Mouse (Mus musculus) CH12.LX (cell line): Measurements from ENCODE around the gene Dnah7b.
"Not testable (repeated sequence)": the region's sequence is repeated elsewhere in the genome, so short reads cannot be mapped to it uniquely, and the experiment has no call there.

Experiments used
- CTCF ChIP-seq, 2 experiments: IDR thresholded peaks in 1 of 2; conservative IDR thresholded peaks in 1 of 2; 2 replicates each; pipeline ENCODE4 v1.5.1; 2011 to 2012; ENCODE audit warnings: low read depth in 2 of 2, low read length in 2 of 2, improper control_type of control experiment in 1 of 2, inconsistent platforms in 1 of 2, mild to moderate bottlenecking in 1 of 2, moderate library complexity in 1 of 2
- ELF1 ChIP-seq: IDR thresholded peaks from 2 replicates; pipeline ENCODE4 v1.6.1; 2014; ENCODE audit warnings: low read depth, mild to moderate bottlenecking, inconsistent platforms, low read length, improper control_type of control experiment
- EP300 ChIP-seq: IDR thresholded peaks from 2 replicates; pipeline ENCODE4 v1.6.1; 2011; ENCODE audit warnings: low read length, improper control_type of control experiment
- KAT2A ChIP-seq: IDR thresholded peaks from 2 replicates; pipeline ENCODE4 v1.6.1; 2012; ENCODE audit warnings: low read length, improper control_type of control experiment, inconsistent platforms; ENCODE audit not compliant: insufficient replicate concordance
- MAFK ChIP-seq: IDR thresholded peaks from 2 replicates; pipeline ENCODE4 v1.6.1; 2011; ENCODE audit warnings: low read length, improper control_type of control experiment; ENCODE audit not compliant: insufficient replicate concordance
- MEF2A ChIP-seq: IDR thresholded peaks from 2 replicates; pipeline ENCODE4 v1.6.1; 2014; ENCODE audit warnings: low read depth, mild to moderate bottlenecking, inconsistent platforms, low read length, improper control_type of control experiment, borderline replicate concordance
- MYC ChIP-seq: IDR thresholded peaks from 2 replicates; pipeline ENCODE4 v1.6.1; 2011; ENCODE audit warnings: low read depth, mild to moderate bottlenecking, improper control_type of control experiment, low read length
- SIN3A ChIP-seq: IDR thresholded peaks from 2 replicates; pipeline ENCODE4 v1.6.1; 2012; ENCODE audit warnings: low read length, improper control_type of control experiment, inconsistent platforms
- SMC3 ChIP-seq: IDR thresholded peaks from 2 replicates; pipeline ENCODE4 v1.6.1; 2011; ENCODE audit warnings: low read depth, low read length, improper control_type of control experiment

- TF ChIP-seq SIN3A; KAT2A; SMC3; CTCF (conservative IDR thresholded peaks at IDR 0.05 in 1 of 2, IDR thresholded peaks at IDR 0.05 in 1 of 2; ENCODE audit: low read depth in 2 of 2, low read length in 2 of 2); ELF1; MYC; EP300; MEF2A; MAFK: not testable (repeated sequence)
Measured at GRCm38 (mm10) chr1:46278057-46278910, 212.2 kb downstream of the Dnah7b start.
